Comparison of ENCODE assay signal across 20 mouse cellular contexts in the genomic region with DNA sequence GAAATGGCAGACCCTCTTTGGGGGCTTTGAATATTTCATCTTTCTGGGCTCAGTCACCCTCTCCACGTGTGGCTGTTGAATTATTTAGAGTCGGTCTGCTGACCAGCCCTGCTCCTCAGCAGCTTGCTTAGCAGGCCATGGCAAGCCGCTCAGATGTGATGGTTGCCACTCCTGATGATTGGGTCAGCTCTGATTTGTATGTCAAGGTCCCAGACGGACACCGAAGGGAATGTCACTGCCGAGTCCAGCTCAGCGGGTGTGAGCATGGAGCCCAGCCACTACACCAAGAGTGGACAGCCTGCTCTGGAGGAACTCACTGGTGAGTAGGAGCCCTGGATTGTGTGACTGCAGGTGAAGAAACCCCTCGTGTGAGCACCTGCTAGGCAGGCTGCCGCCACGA.
DNase-seq lines count a peak whose midpoint lies in the region; ATAC-seq and TF ChIP-seq lines count a peak whose summit lies in the region.
"Had no signal": no experiment of that assay in that cellular context is flagged by ENCODE, and none has a peak within 500 bp of the region (broad histone marks: within the 10 kb centered on the region; RNA-seq: fewer than 3 reads in every experiment).

No protein-coding gene starts in this region.

- no peak for TF ChIP-seq CTCF in liver, postnatal 0 days (IDR thresholded peaks at IDR 0.05; ENCODE audit: low read depth)

- WGBS in liver, embryonic 12.5 days (ENCODE audit: insufficient replicate concordance): 68% methylated on average over 10 of the region's 10 CpGs
- WGBS in liver, embryonic 13.5 days (ENCODE audit: insufficient replicate concordance): 66% methylated on average over 10 of the region's 10 CpGs
- 61% methylated on average over 10 of the region's 10 CpGs for WGBS in liver, postnatal 0 days (ENCODE audit: insufficient replicate concordance)
- WGBS in kidney, embryonic 14.5 days: 79% methylated on average over 10 of the region's 10 CpGs

- H3K27me3 ChIP-seq in liver, embryonic 12.5 days (replicated peaks): no peaks in the 10 kb centered on the region
- H3K27me3 ChIP-seq in liver, embryonic 13.5 days: no peaks in the 10 kb centered on the region
- H3K27me3 ChIP-seq in liver, postnatal 0 days (ENCODE audit: insufficient read depth, low read length): no peaks in the 10 kb centered on the region
- no peaks in the 10 kb centered on the region for H3K27me3 ChIP-seq in kidney, embryonic 14.5 days (ENCODE audit: control insufficient read depth, insufficient read depth, low read length)
- H3K27me3 ChIP-seq: forebrain, embryonic 12.5 days; heart, embryonic 15.5 days had no signal

- H3K36me3 ChIP-seq in liver, embryonic 12.5 days: peaks cover 5% of the 10 kb centered on the region
- peaks cover 5% of the 10 kb centered on the region; the same call in 1 of the 2 replicates for H3K36me3 ChIP-seq in liver, embryonic 13.5 days
- H3K36me3 ChIP-seq in liver, postnatal 0 days (replicated peaks; ENCODE audit: insufficient read depth, low read length): 0 out of 2 replicates have a peak, but pooled peaks cover 6% of the 10 kb centered on the region
- H3K36me3 ChIP-seq in kidney, embryonic 14.5 days (ENCODE audit: control insufficient read depth, insufficient read depth, low read length): no peaks in the 10 kb centered on the region; the same call in 1 of the 2 replicates
- H3K36me3 ChIP-seq: embryonic facial prominence, embryonic 12.5 days had no signal

- peak; percentile 44; the same call in 1 of the 2 replicates for ATAC-seq in liver, embryonic 12.5 days
- peak; percentile 27 for ATAC-seq in liver, embryonic 13.5 days (ENCODE audit: low read depth)
- ATAC-seq in liver, postnatal 0 days: peak; percentile 43
- no peak for ATAC-seq in kidney, embryonic 14.5 days (ENCODE audit: low FRiP score, low TSS enrichment)
- ATAC-seq: forebrain, embryonic 16.5 days; hindbrain, embryonic 16.5 days had no signal

- peak; percentile 31 for DNase-seq in adrenal gland, postnatal 14 days
- no peak for DNase-seq in adrenal gland, postnatal 10 days
- DNase-seq in liver: no peak
- DNase-seq in liver, embryonic 13.5 days: no peak
- no peak for DNase-seq in liver, postnatal 0 days
- DNase-seq in layer of hippocampus, postnatal 25 days (ENCODE audit: extremely low spot score in 1 of 2, low spot score in 1 of 2): no peak
- DNase-seq: cerebellum, adult 11 months; cerebellum, adult 8-10 months; cerebellum, postnatal 14 days; gastrocnemius, postnatal 10 days; heart, adult 2 months had no signal

- H3K9me3 ChIP-seq in liver, embryonic 12.5 days (replicated peaks): no peaks in the 10 kb centered on the region
- no peaks in the 10 kb centered on the region for H3K9me3 ChIP-seq in liver, embryonic 13.5 days (replicated peaks)
- H3K9me3 ChIP-seq in liver, postnatal 0 days (ENCODE audit: low read length): no peaks in the 10 kb centered on the region
- H3K9me3 ChIP-seq in kidney, embryonic 14.5 days (ENCODE audit: control insufficient read depth, low read length): no peaks in the 10 kb centered on the region
- H3K9me3 ChIP-seq: embryonic facial prominence, embryonic 12.5 days; forebrain, embryonic 12.5 days; heart, embryonic 15.5 days; hindbrain, embryonic 10.5 days had no signal

- no peak overlapping the region for H3K9ac ChIP-seq in liver, embryonic 12.5 days
- H3K9ac ChIP-seq in liver, embryonic 13.5 days: no peak overlapping the region
- H3K9ac ChIP-seq in liver, postnatal 0 days (replicated peaks): peak overlapping the region; percentile 30
- H3K9ac ChIP-seq in kidney, embryonic 14.5 days (ENCODE audit: low read depth, low read length): no peak overlapping the region
- H3K9ac ChIP-seq: embryonic facial prominence, embryonic 12.5 days; forebrain, embryonic 12.5 days; heart, embryonic 15.5 days had no signal

- no peaks in the 10 kb centered on the region for H3K4me1 ChIP-seq in liver, embryonic 12.5 days
- no peaks in the 10 kb centered on the region for H3K4me1 ChIP-seq in liver, embryonic 13.5 days (replicated peaks)
- 0 out of 2 replicates have a peak, but pooled peaks cover 2% of the 10 kb centered on the region for H3K4me1 ChIP-seq in liver, postnatal 0 days (ENCODE audit: insufficient read depth)
- no peaks in the 10 kb centered on the region for H3K4me1 ChIP-seq in kidney, embryonic 14.5 days (ENCODE audit: control insufficient read depth, insufficient read depth, low read length)
- H3K4me1 ChIP-seq: forebrain, embryonic 12.5 days had no signal

- no peak overlapping the region for H3K4me2 ChIP-seq in liver, embryonic 12.5 days
- H3K4me2 ChIP-seq in liver, embryonic 13.5 days: no peak overlapping the region
- H3K4me2 ChIP-seq in liver, postnatal 0 days (ENCODE audit: low read depth, low read length): peak overlapping the region; percentile 59
- H3K4me2 ChIP-seq in kidney, embryonic 14.5 days (replicated peaks; ENCODE audit: low read depth, low read length): no peak overlapping the region
- H3K4me2 ChIP-seq: embryonic facial prominence, embryonic 12.5 days; forebrain, embryonic 12.5 days; heart, embryonic 11.5 days; heart, embryonic 15.5 days had no signal

- no peak for TF ChIP-seq EP300 in liver, postnatal 0 days (IDR thresholded peaks at IDR 0.05; ENCODE audit: low read depth)

- H3K27ac ChIP-seq in liver, embryonic 12.5 days: 0 out of 2 replicates have a peak overlapping the region, but pooled peaks have one; percentile 1
- peak overlapping the region; percentile 44 for H3K27ac ChIP-seq in liver, embryonic 13.5 days
- peak overlapping the region; percentile 81 for H3K27ac ChIP-seq in liver, postnatal 0 days (ENCODE audit: low read depth)
- H3K27ac ChIP-seq in kidney, embryonic 14.5 days (ENCODE audit: low read depth, low read length): no peak overlapping the region
- H3K27ac ChIP-seq: embryonic facial prominence, embryonic 12.5 days; forebrain, embryonic 12.5 days; heart, adult 2 months; heart, embryonic 15.5 days; hindbrain, embryonic 10.5 days had no signal

- no peak overlapping the region for H3K4me3 ChIP-seq in liver, embryonic 12.5 days
- no peak overlapping the region for H3K4me3 ChIP-seq in liver, embryonic 13.5 days (replicated peaks)
- H3K4me3 ChIP-seq in liver, postnatal 0 days (ENCODE audit: low read depth, low read length): peak overlapping the region; percentile 20
- H3K4me3 ChIP-seq in kidney, embryonic 14.5 days (ENCODE audit: low read length): no peak overlapping the region
- H3K4me3 ChIP-seq: embryonic facial prominence, embryonic 12.5 days; forebrain, embryonic 12.5 days; heart, adult 2 months; heart, embryonic 15.5 days; hindbrain, embryonic 10.5 days had no signal
